In the genomic region with DNA sequence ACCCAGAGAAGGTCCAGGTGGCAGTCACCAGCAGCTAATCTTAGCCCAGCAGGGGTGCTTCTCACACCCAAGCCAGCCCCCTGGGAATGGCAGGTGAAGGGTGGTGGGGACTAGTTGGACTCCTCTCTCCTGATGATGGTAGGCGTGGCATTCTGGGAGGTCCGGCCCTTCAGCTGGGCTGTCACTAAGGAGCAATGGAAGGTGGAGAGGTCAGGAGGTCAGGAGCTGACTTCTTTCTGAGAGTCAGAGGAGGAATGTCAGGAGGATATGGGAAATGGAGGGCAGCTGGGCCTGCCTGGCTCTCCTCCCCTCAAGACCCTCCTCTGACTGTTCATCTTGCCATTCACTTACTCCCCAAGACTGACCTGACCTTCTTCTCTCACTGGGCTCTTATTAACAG, we compare ENCODE assay signal across 33 mouse cellular contexts. TPM values are rescaled to one million over a fixed set of nuclear protein-coding genes. Genes with fewer than 3 reads are reported as not detected.
"Had no signal": no experiment of that assay in that cellular context is flagged by ENCODE, and none has a peak within 500 bp of the region (broad histone marks: within the 10 kb centered on the region; RNA-seq: fewer than 3 reads in every experiment).

No protein-coding gene starts in this region.

- H3K9ac ChIP-seq: heart, embryonic 13.5 days; heart, embryonic 15.5 days; hindbrain, embryonic 13.5 days; hindbrain, embryonic 15.5 days; limb, embryonic 12.5 days had no signal

- H3K4me2 ChIP-seq: heart, embryonic 11.5 days; heart, embryonic 13.5 days; heart, embryonic 15.5 days; hindbrain, embryonic 13.5 days; hindbrain, embryonic 15.5 days; limb, embryonic 12.5 days; liver, embryonic 11.5 days had no signal

- H3K4me1 ChIP-seq: heart, embryonic 15.5 days had no signal

- DNase-seq: gastrocnemius, postnatal 14 days; gastrocnemius, postnatal 36 days; heart, adult 11 months; heart, adult 2 months; heart, postnatal 14 days; heart, postnatal 36 days; kidney, postnatal 10 days had no signal

- H3K4me3 ChIP-seq: heart, adult 2 months; heart, embryonic 13.5 days; heart, embryonic 15.5 days; hindbrain, embryonic 13.5 days; hindbrain, embryonic 15.5 days; left cerebral cortex, adult 2 months; limb, embryonic 10.5 days; limb, embryonic 12.5 days had no signal

- H3K9me3 ChIP-seq: heart, embryonic 13.5 days; heart, embryonic 15.5 days; hindbrain, embryonic 13.5 days; hindbrain, embryonic 15.5 days; limb, embryonic 10.5 days; limb, embryonic 12.5 days had no signal

- H3K27me3 ChIP-seq: hindbrain, embryonic 15.5 days had no signal

- ATAC-seq: hindbrain, postnatal 0 days; intestine, embryonic 16.5 days had no signal

- H3K27ac ChIP-seq: heart, adult 2 months; heart, embryonic 13.5 days; heart, embryonic 15.5 days; hindbrain, embryonic 13.5 days; hindbrain, embryonic 15.5 days; hindbrain, postnatal 0 days; left cerebral cortex, adult 2 months; limb, embryonic 10.5 days; limb, embryonic 12.5 days had no signal

- H3K36me3 ChIP-seq: heart, embryonic 13.5 days; heart, embryonic 15.5 days; hindbrain, embryonic 13.5 days; hindbrain, embryonic 15.5 days; limb, embryonic 10.5 days; limb, embryonic 12.5 days had no signal

RNA-seq across cellular contexts. Expression of a gene that starts 1.5 kb away (rescaled TPM):
- total RNA-seq: gastrocnemius, adult 18-20 months; gastrocnemius, adult 8-10 months; gastrocnemius, postnatal 14 days; gastrocnemius, postnatal 36 days; heart, adult 2 months; heart, postnatal 14 days; heart, postnatal 36 days; hematopoietic stem cell, adult 5-6 weeks; layer of hippocampus, postnatal 10 days; left cerebral cortex, adult 2 months; left cerebral cortex, postnatal 14 days; left cerebral cortex, postnatal 36 days had no signal
- polyA plus RNA-seq: heart, adult 2 months; heart, embryonic 11.5 days; heart, embryonic 13.5 days; heart, embryonic 15.5 days; heart, postnatal 0 days; hindbrain, embryonic 11.5 days; hindbrain, embryonic 15.5 days; intestine, embryonic 14.5 days; kidney, embryonic 14.5 days; limb, embryonic 10.5 days; liver, embryonic 11.5 days had no signal

RNA-seq across cellular contexts. Expression of a gene that starts 7.6 kb away (rescaled TPM):
- total RNA-seq: gastrocnemius, adult 18-20 months; gastrocnemius, adult 8-10 months; gastrocnemius, postnatal 14 days; gastrocnemius, postnatal 36 days; heart, adult 2 months; heart, postnatal 14 days; heart, postnatal 36 days; hematopoietic stem cell, adult 5-6 weeks; hindbrain, postnatal 0 days; layer of hippocampus, adult 18-20 months; layer of hippocampus, postnatal 10 days; layer of hippocampus, postnatal 25 days; left cerebral cortex, adult 2 months; left cerebral cortex, postnatal 14 days; left cerebral cortex, postnatal 36 days had no signal
- polyA plus RNA-seq: heart, embryonic 11.5 days; heart, embryonic 13.5 days; hindbrain, embryonic 11.5 days; hindbrain, embryonic 13.5 days; hindbrain, postnatal 0 days; intestine, embryonic 14.5 days; intestine, embryonic 16.5 days; kidney, embryonic 14.5 days; kidney, embryonic 16.5 days; large intestine, adult 2 months; limb, embryonic 10.5 days; limb, embryonic 12.5 days; limb, embryonic 14.5 days; liver, embryonic 11.5 days had no signal

RNA-seq across cellular contexts. Expression of a gene that starts 16.5 kb away (rescaled TPM):
- total RNA-seq: gastrocnemius, adult 18-20 months; gastrocnemius, adult 8-10 months; gastrocnemius, postnatal 14 days; gastrocnemius, postnatal 36 days; heart, adult 2 months; heart, postnatal 14 days; heart, postnatal 36 days; hematopoietic stem cell, adult 5-6 weeks; layer of hippocampus, adult 18-20 months; layer of hippocampus, postnatal 10 days; layer of hippocampus, postnatal 25 days; left cerebral cortex, adult 2 months; left cerebral cortex, postnatal 14 days; left cerebral cortex, postnatal 36 days had no signal
- polyA plus RNA-seq: hindbrain, embryonic 11.5 days; hindbrain, postnatal 0 days; kidney, embryonic 14.5 days; limb, embryonic 10.5 days; limb, embryonic 12.5 days had no signal

RNA-seq across cellular contexts. Expression of a gene that starts 53.0 kb away (rescaled TPM):
- total RNA-seq: hematopoietic stem cell, adult 5-6 weeks had no signal
